Comparison of ENCODE assay signal across 14 mouse cellular contexts in genomic region chr12:98268441-98269369, GRCm38 (mm10). TPM values are rescaled to one million over a fixed set of nuclear protein-coding genes. Genes with fewer than 3 reads are reported as not detected.
DNase-seq lines count a peak whose midpoint lies in the region; ATAC-seq lines count a peak whose summit lies in the region.
"Had no signal": no experiment of that assay in that cellular context is flagged by ENCODE, and none has a peak within 500 bp of the region (broad histone marks: within the 10 kb centered on the region; RNA-seq: fewer than 3 reads in every experiment).

Gene Gpr65, plus strand, starts transcription at chr12:98268635.

- ATAC-seq in liver, embryonic 12.5 days: no peak
- no peak for ATAC-seq in liver, embryonic 11.5 days (replicated peaks; ENCODE audit: low FRiP score)
- ATAC-seq in neutrophil, adult 5-6 weeks (ENCODE audit: extremely low read depth, insufficient number of reproducible peaks, low FRiP score, poor library complexity, severe bottlenecking): peak; percentile 53
- ATAC-seq in hindbrain, embryonic 11.5 days (ENCODE audit: low FRiP score): no peak
- ATAC-seq: forebrain, embryonic 14.5 days had no signal

- no peaks in the 10 kb centered on the region for H3K27me3 ChIP-seq in liver, embryonic 12.5 days (replicated peaks)
- H3K27me3 ChIP-seq in liver, embryonic 11.5 days (replicated peaks; ENCODE audit: control insufficient read depth, insufficient read depth, low read length): no peaks in the 10 kb centered on the region
- H3K27me3 ChIP-seq in hindbrain, embryonic 11.5 days (ENCODE audit: control insufficient read depth, insufficient read depth, low read length): no peaks in the 10 kb centered on the region
- H3K27me3 ChIP-seq: hindbrain, embryonic 12.5 days had no signal

- WGBS in liver, embryonic 12.5 days (ENCODE audit: insufficient replicate concordance): 62% methylated on average over 13 of the region's 13 CpGs
- WGBS in liver, embryonic 11.5 days: 77% methylated on average over 13 of the region's 13 CpGs
- WGBS in hindbrain, embryonic 11.5 days: 93% methylated on average over 13 of the region's 13 CpGs

- DNase-seq in liver, embryonic 11.5 days (ENCODE audit: low spot score): no peak
- DNase-seq in CD8-positive naive resting alpha-beta T cell, adult 2 months (ENCODE audit: low read depth in 2 of 2, low spot score in 2 of 2): peak; percentile 26 to 38
- DNase-seq in induced T-regulatory cell, adult 2 months (ENCODE audit: low read depth): peak; percentile 86
- no peak for DNase-seq in Muller cell, postnatal 12 days (ENCODE audit: inconsistent ontology term)
- no peak for DNase-seq in spleen, postnatal 14 days (ENCODE audit: low spot score in 2 of 2)
- no peak for DNase-seq in hindbrain, embryonic 11.5 days (ENCODE audit: low spot score)
- DNase-seq: gastrocnemius, postnatal 25 days; layer of hippocampus, postnatal 36 days; lung, embryonic 14.5 days had no signal

- H3K4me1 ChIP-seq in liver, embryonic 12.5 days: peaks cover 2% of the 10 kb centered on the region; the same call in 1 of the 2 replicates
- no peaks in the 10 kb centered on the region for H3K4me1 ChIP-seq in liver, embryonic 11.5 days (replicated peaks; ENCODE audit: control insufficient read depth, insufficient read depth, low read length)
- H3K4me1 ChIP-seq in hindbrain, embryonic 11.5 days (replicated peaks; ENCODE audit: control insufficient read depth, insufficient read depth, low read length): no peaks in the 10 kb centered on the region
- H3K4me1 ChIP-seq: hindbrain, embryonic 12.5 days had no signal

- H3K4me3 ChIP-seq in liver, embryonic 12.5 days: no peak within 1 kb of the TSS; the same call in 1 of the 2 replicates
- no peak within 1 kb of the TSS for H3K4me3 ChIP-seq in liver, embryonic 11.5 days (ENCODE audit: low read depth, low read length)
- H3K4me3 ChIP-seq in hindbrain, embryonic 11.5 days (ENCODE audit: low read depth, low read length): no peak within 1 kb of the TSS
- H3K4me3 ChIP-seq: hindbrain, embryonic 12.5 days had no signal

- peak within 1 kb of the TSS; percentile 17; the same call in 1 of the 2 replicates for H3K27ac ChIP-seq in liver, embryonic 12.5 days
- H3K27ac ChIP-seq in liver, embryonic 11.5 days (ENCODE audit: low read depth, low read length): no peak within 1 kb of the TSS
- no peak within 1 kb of the TSS for H3K27ac ChIP-seq in hindbrain, embryonic 11.5 days (ENCODE audit: low read depth, low read length)
- H3K27ac ChIP-seq: hindbrain, embryonic 12.5 days; kidney, postnatal 0 days had no signal

- H3K36me3 ChIP-seq in liver, embryonic 12.5 days: no peaks in the 10 kb centered on the region
- no peaks in the 10 kb centered on the region for H3K36me3 ChIP-seq in liver, embryonic 11.5 days (ENCODE audit: control insufficient read depth, insufficient read depth, low read length)
- H3K36me3 ChIP-seq in hindbrain, embryonic 11.5 days (ENCODE audit: control insufficient read depth, insufficient read depth, low read length): no peaks in the 10 kb centered on the region
- H3K36me3 ChIP-seq: hindbrain, embryonic 12.5 days had no signal

- H3K9me3 ChIP-seq in liver, embryonic 12.5 days (replicated peaks): no peaks in the 10 kb centered on the region
- no peaks in the 10 kb centered on the region for H3K9me3 ChIP-seq in liver, embryonic 11.5 days (ENCODE audit: control insufficient read depth, low read length)
- no peaks in the 10 kb centered on the region for H3K9me3 ChIP-seq in hindbrain, embryonic 11.5 days (ENCODE audit: control insufficient read depth, low read length)
- H3K9me3 ChIP-seq: hindbrain, embryonic 12.5 days had no signal

- H3K9ac ChIP-seq in liver, embryonic 12.5 days: no peak within 1 kb of the TSS
- no peak within 1 kb of the TSS for H3K9ac ChIP-seq in liver, embryonic 11.5 days (ENCODE audit: low read depth, low read length)
- H3K9ac ChIP-seq in hindbrain, embryonic 11.5 days (ENCODE audit: low read depth, low read length): no peak within 1 kb of the TSS
- H3K9ac ChIP-seq: hindbrain, embryonic 12.5 days; lung, embryonic 14.5 days had no signal

- H3K4me2 ChIP-seq in liver, embryonic 12.5 days: no peak within 1 kb of the TSS
- H3K4me2 ChIP-seq in liver, embryonic 11.5 days: no peak within 1 kb of the TSS
- H3K4me2 ChIP-seq in hindbrain, embryonic 11.5 days (replicated peaks; ENCODE audit: low read depth, low read length): no peak within 1 kb of the TSS
- H3K4me2 ChIP-seq: hindbrain, embryonic 12.5 days; lung, embryonic 14.5 days had no signal

RNA-seq across cellular contexts. Expression of gene Gpr65, which starts in this region (rescaled TPM):
- polyA plus RNA-seq in liver, embryonic 12.5 days (2016; fragmentation: Nextera tagmentation; extraction: Ambion mirVana): 1.7 and 2.2 TPM in 2 replicates
- polyA plus RNA-seq in liver, embryonic 11.5 days (2014; fragmentation: Nextera tagmentation; extraction: Ambion mirVana): 2.0 TPM in 2 replicates
- total RNA-seq in neutrophil, adult 5-6 weeks (2017): 37.0 and 37.6 TPM in 2 replicates
- 0.60 and 1.5 TPM in 2 replicates for polyA plus RNA-seq in hindbrain, embryonic 11.5 days (2014; fragmentation: Nextera tagmentation; extraction: Ambion mirVana)
- total RNA-seq: layer of hippocampus, postnatal 36 days had no signal

Comparison
In these comparisons a context has a peak if more than half of its experiments do, and no peak if none do; other contexts are left out.
1. DNase-seq: peak in CD8-positive naive resting alpha-beta T cell, adult 2 months (2 of 2) and induced T-regulatory cell, adult 2 months (single experiment); none in liver, embryonic 11.5 days (single experiment), Muller cell, postnatal 12 days (single experiment), spleen, postnatal 14 days (0 of 2) and hindbrain, embryonic 11.5 days (single experiment).